Mouse (Mus musculus) neural tube, embryonic 11.5 days (tissue): ENCODE data around the gene Slit3. TPM values are rescaled to one million over a fixed set of nuclear protein-coding genes. Genes with fewer than 3 reads are reported as not detected.

Experiments used
- ATAC-seq: fragments of 200-750 bp; cut with Nextera tagmentation; 2 replicates; pipeline ENCODE4 v1.8.0; 2017; ENCODE audit warnings: moderate number of reproducible peaks, mild to moderate bottlenecking, moderate TSS enrichment, moderate library complexity; ENCODE audit not compliant: insufficient read depth, low FRiP score, low TSS enrichment
- DNase-seq: peaks from one replicate; pipeline ENCODE4 v3.0.0-alpha.2; 2015; ENCODE audit warnings: low spot score
- H3K27ac ChIP-seq: fragments of 300-500 bp; sonication (generic); 2 replicates; pipeline ENCODE4 v1.5.1; 2014; ENCODE audit warnings: low read depth, mild to moderate bottlenecking, low read length
- H3K27me3 ChIP-seq: fragments of 300-500 bp; sonication (generic); 2 replicates; pipeline ENCODE4 v1.6.1; 2014; ENCODE audit warnings: mild to moderate bottlenecking, low read length, mixed read lengths; ENCODE audit not compliant: control insufficient read depth, insufficient read depth
- H3K36me3 ChIP-seq: fragments of 300-500 bp; sonication (generic); 2 replicates; pipeline ENCODE4 v1.6.1; 2014; ENCODE audit warnings: mild to moderate bottlenecking, low read length, moderate library complexity, mixed read lengths; ENCODE audit not compliant: control insufficient read depth, insufficient read depth
- H3K4me1 ChIP-seq: fragments of 300-500 bp; sonication (generic); 2 replicates; pipeline ENCODE4 v1.6.1; 2014; ENCODE audit warnings: low read length, mixed read lengths; ENCODE audit not compliant: control insufficient read depth, insufficient read depth
- H3K4me2 ChIP-seq: fragments of 300-500 bp; sonication (generic); 2 replicates; pipeline ENCODE4 v1.6.1; 2014; ENCODE audit warnings: low read depth, mild to moderate bottlenecking, moderate library complexity
- H3K4me3 ChIP-seq: fragments of 300-500 bp; sonication (generic); 2 replicates; pipeline ENCODE4 v1.5.1; 2014; ENCODE audit warnings: low read depth, low read length
- H3K9ac ChIP-seq: fragments of 300-500 bp; sonication (generic); 2 replicates; pipeline ENCODE4 v1.6.1; 2014; ENCODE audit warnings: mild to moderate bottlenecking, low read length
- H3K9me3 ChIP-seq: fragments of 300-500 bp; sonication (generic); 2 replicates; pipeline ENCODE4 v1.6.1; 2016; ENCODE audit warnings: low read length; ENCODE audit not compliant: control insufficient read depth
- WGBS: fragments of 180-500 bp; shearing (Covaris S2); extraction: QIAGEN DNeasy Blood & Tissue Kit; methylation state at CpG from one replicate; pipeline ENCODE4 v1.1.7; 2014; 5-methylcytosine and 5-hydroxymethylcytosine counted together
- polyA plus RNA-seq: library from polyadenylated mRNA; unstranded; fragments of >200 nt; fragmentation: Nextera tagmentation; extraction: Ambion mirVana; gene quantifications from 2 replicates; pipeline ENCODE4 v1.2.1, GENCODE M21; 2014

The Slit3 gene
- polyA plus RNA-seq, 1 experiment from 2014 or later = 41.3 TPM

- Histone ChIP-seq H3K27me3 (no peaks in the 10 kb centered on the region), H3K4me3 (no peak overlapping the region), H3K9ac (no peak overlapping the region), H3K4me1 (peaks cover 7% of the 10 kb centered on the region; the same call in 1 of the 2 replicates), H3K9me3 (no peaks in the 10 kb centered on the region), H3K36me3 (no peaks in the 10 kb centered on the region), H3K4me2 (no peak overlapping the region), H3K27ac (no peak overlapping the region)
- no peak for ATAC-seq
- WGBS = 62% methylated on average over 13 of the region's 13 CpGs
- no peak for DNase-seq
Observed at GRCm38 (mm10) chr11:35417911-35418552, 297.0 kb downstream of the Slit3 start.

- Histone ChIP-seq H3K4me3 (no peak overlapping the region), H3K9me3 (no peaks in the 10 kb centered on the region), H3K36me3 (no peaks in the 10 kb centered on the region), H3K27ac (no peak overlapping the region), H3K4me2 (no peak overlapping the region), H3K27me3 (no peaks in the 10 kb centered on the region), H3K4me1 (peaks cover 7% of the 10 kb centered on the region; the same call in 1 of the 2 replicates), H3K9ac (no peak overlapping the region)
- ATAC-seq (no peak), DNase-seq (no peak)
- WGBS = 86% methylated on average over 5 of the region's 5 CpGs
Observed at GRCm38 (mm10) chr11:35419013-35419412, 298.0 kb downstream of the Slit3 start.

DNA sequence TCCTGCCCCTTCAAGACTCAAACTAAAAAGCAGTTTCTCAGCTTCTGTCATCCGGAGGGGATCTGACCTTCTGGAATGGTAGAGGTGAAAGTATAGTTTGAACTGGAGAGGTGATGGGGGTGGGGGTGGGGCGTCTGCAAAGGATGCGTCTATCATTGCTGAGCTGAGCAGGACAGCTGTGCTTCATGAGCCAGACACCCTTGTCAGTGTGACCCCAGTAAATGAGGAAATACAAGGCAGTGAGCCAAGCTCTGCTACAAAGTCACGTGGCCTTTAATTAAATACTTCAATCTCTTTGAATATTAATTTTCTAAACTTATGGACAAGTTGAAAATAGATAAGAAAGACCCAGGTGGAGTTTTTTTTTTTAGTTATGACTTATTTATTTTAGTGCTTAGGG is 300.7 kb downstream of the Slit3 start:
- no peaks in the 10 kb centered on the region for H3K36me3 ChIP-seq
- H3K27ac ChIP-seq = no peak overlapping the region
- no peak overlapping the region for H3K4me2 ChIP-seq
- peaks cover under 1% of the 10 kb centered on the region; the same call in 1 of the 2 replicates for H3K4me1 ChIP-seq
- no peaks in the 10 kb centered on the region for H3K27me3 ChIP-seq
- no peak for DNase-seq
- WGBS = 64% methylated on average over 4 of the region's 4 CpGs
- no peaks in the 10 kb centered on the region for H3K9me3 ChIP-seq
- no peak for ATAC-seq
- no peak overlapping the region for H3K9ac ChIP-seq
- H3K4me3 ChIP-seq = no peak overlapping the region

DNA sequence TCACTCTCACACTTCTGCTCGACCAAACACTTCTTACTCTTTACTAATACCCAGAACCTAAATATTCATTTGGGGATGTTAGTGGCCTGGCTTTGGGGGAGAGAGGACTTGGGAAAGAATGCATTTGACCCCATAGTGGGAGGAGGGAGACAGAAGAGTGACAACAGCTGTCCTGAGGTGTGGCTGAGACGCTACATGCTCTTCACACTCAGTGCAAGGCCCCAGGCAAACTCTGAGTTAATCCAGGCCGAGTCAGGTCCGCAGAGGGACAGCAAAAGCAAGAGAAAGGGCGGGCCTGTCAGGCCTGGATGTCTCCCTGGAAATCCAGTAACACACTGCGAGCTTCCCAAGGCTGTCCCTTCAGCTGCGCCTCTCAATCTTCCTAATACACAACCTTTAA is 307.0 kb downstream of the Slit3 start:
- Histone ChIP-seq H3K36me3 (no peaks in the 10 kb centered on the region), H3K4me1 (no peaks in the 10 kb centered on the region), H3K27me3 (no peaks in the 10 kb centered on the region), H3K9ac (no peak overlapping the region), H3K27ac (no peak overlapping the region), H3K9me3 (no peaks in the 10 kb centered on the region), H3K4me3 (no peak overlapping the region), H3K4me2 (no peak overlapping the region)
- DNase-seq (no peak), ATAC-seq (no peak)
- WGBS = 69% methylated on average over 7 of the region's 7 CpGs

GRCm38 (mm10) chr11:35431130-35431529 is 310.1 kb downstream of the Slit3 start:
- no peak for ATAC-seq

GRCm38 (mm10) chr11:35437510-35437909 is 316.5 kb downstream of the Slit3 start:
- Histone ChIP-seq H3K27me3 (no peaks in the 10 kb centered on the region), H3K4me1 (0 out of 2 replicates have a peak, but pooled peaks cover 2% of the 10 kb centered on the region), H3K27ac (no peak overlapping the region), H3K4me3 (no peak overlapping the region), H3K9ac (no peak overlapping the region), H3K4me2 (no peak overlapping the region), H3K9me3 (no peaks in the 10 kb centered on the region), H3K36me3 (no peaks in the 10 kb centered on the region)
- DNase-seq (no peak), ATAC-seq (no peak)
- 70% methylated on average over 6 of the region's 6 CpGs for WGBS

More at GRCm38 (mm10) chr11:35431130-35431529, 310.1 kb downstream of the Slit3 start:
- no peak overlapping the region for H3K4me3 ChIP-seq
- no peaks in the 10 kb centered on the region for H3K36me3 ChIP-seq
- H3K27me3 ChIP-seq = no peaks in the 10 kb centered on the region
- no peak overlapping the region for H3K27ac ChIP-seq
- 0 out of 2 replicates have a peak, but pooled peaks cover 2% of the 10 kb centered on the region for H3K4me1 ChIP-seq
- WGBS = 87% methylated on average over 8 of the region's 8 CpGs
- DNase-seq = no peak
- no peak overlapping the region for H3K4me2 ChIP-seq
- no peak overlapping the region for H3K9ac ChIP-seq
- no peaks in the 10 kb centered on the region for H3K9me3 ChIP-seq

GRCm38 (mm10) chr11:35440186-35440585 is 319.2 kb downstream of the Slit3 start:
- H3K27me3 ChIP-seq = no peaks in the 10 kb centered on the region
- H3K9me3 ChIP-seq = no peaks in the 10 kb centered on the region

DNA sequence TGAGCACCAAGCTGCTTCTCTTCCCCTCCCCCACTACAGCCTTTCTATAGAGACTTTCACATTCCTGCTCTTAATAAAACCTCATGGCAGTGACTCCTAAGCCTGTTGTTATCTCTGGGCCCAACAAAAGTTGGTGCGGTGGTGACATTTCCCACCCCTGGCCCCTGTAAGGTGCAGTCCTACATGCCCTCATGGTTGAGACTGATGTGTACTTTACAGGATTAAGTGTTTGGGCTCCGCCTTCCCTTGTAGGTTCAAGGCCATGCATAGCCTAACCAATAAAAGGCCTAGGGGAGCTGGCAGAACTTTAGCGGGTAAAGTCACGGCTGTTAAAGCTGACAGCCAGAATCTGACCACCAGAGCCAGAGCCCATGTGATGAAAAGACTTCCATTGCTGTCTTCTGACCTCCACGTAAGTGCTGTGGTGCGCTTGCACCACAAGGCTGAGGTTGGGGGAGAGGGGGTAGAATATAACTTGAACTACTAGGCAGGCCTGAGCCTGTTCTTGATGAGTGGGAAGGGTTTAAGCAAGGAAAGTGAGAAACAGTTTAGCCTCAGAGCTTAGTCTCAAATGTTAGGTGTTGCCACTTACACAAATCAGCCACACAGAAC is 323.6 kb downstream of the Slit3 start:
- ATAC-seq (no peak), DNase-seq (no peak)
- Histone ChIP-seq H3K27me3 (no peaks in the 10 kb centered on the region), H3K9ac (no peak overlapping the region), H3K36me3 (no peaks in the 10 kb centered on the region), H3K4me3 (no peak overlapping the region), H3K9me3 (no peaks in the 10 kb centered on the region), H3K27ac (no peak overlapping the region), H3K4me1 (no peaks in the 10 kb centered on the region), H3K4me2 (no peak overlapping the region)
- 66% methylated on average over 6 of the region's 6 CpGs for WGBS

More at GRCm38 (mm10) chr11:35440186-35440585, 319.2 kb downstream of the Slit3 start:
- WGBS = 64% methylated on average over 11 of the region's 11 CpGs
- no peak overlapping the region for H3K4me3 ChIP-seq
- ATAC-seq (no peak), DNase-seq (no peak)
- no peaks in the 10 kb centered on the region for H3K4me1 ChIP-seq
- no peak overlapping the region for H3K27ac ChIP-seq
- no peak overlapping the region for H3K4me2 ChIP-seq
- H3K9ac ChIP-seq = no peak overlapping the region
- no peaks in the 10 kb centered on the region for H3K36me3 ChIP-seq

GRCm38 (mm10) chr11:35447951-35448350 is 326.9 kb downstream of the Slit3 start:
- WGBS = 28% methylated on average over 9 of the region's 9 CpGs
- H3K36me3 ChIP-seq = no peaks in the 10 kb centered on the region
- H3K4me2 ChIP-seq = no peak overlapping the region
- no peak overlapping the region for H3K4me3 ChIP-seq
- ATAC-seq (no peak), DNase-seq (peak; percentile 35)
- no peaks in the 10 kb centered on the region; the same call in 1 of the 2 replicates for H3K4me1 ChIP-seq
- no peak overlapping the region for H3K27ac ChIP-seq
- H3K27me3 ChIP-seq = no peaks in the 10 kb centered on the region
- H3K9ac ChIP-seq = no peak overlapping the region
- H3K9me3 ChIP-seq = no peaks in the 10 kb centered on the region
